Mouse (Mus musculus) C2C12 (cell line): ENCODE results near the gene Myo9b.

Source experiments
- CTCF ChIP-seq: IDR thresholded peaks from one replicate; pipeline ENCODE4 v1.5.1; 2011; ENCODE audit not compliant: control insufficient read depth, insufficient read depth, insufficient read length
- FOSL1 ChIP-seq: IDR thresholded peaks from one replicate; pipeline ENCODE4 v1.8.0; 2011; ENCODE audit warnings: mild to moderate bottlenecking, low read length; ENCODE audit not compliant: poor library complexity, insufficient read depth, severe bottlenecking

DNA sequence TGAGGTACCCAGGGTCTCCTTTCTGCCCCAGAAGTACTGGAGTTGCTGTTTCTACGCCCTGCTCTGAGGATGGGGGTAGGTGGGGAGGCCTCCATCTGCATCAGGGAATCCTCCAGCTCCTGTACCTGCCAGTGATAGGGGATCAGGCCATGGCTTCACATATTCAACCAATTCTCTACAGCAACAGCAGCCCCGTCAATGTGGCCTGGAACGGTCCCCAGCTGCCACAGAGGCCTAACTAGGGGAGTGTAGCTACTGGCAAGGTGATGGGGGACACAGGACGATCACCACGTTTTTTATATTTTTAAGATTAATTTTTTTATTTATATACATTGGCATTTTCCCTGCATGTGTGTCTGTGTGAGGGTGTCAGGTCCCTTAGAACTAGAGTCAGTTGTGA is 119.9 kb downstream of the Myo9b start:
- TF ChIP-seq CTCF (no peak), FOSL1 (no peak)
